Mouse (Mus musculus): Measurements from ENCODE around the gene 4931440F15Rik. TPM values are rescaled to one million over a fixed set of nuclear protein-coding genes. Genes with fewer than 3 reads are reported as not detected.
A peak's percentile ranks its signal among the peaks of the same experiment; 100 is the strongest.
"Not testable (repeated sequence)": the region's sequence is repeated elsewhere in the genome, so short reads cannot be mapped to it uniquely, and the experiment has no call there.

The 4931440F15Rik gene
- polyA plus RNA-seq (2012; rRNA removed): 0.03 and 0.08 TPM in 2 replicates

DNA sequence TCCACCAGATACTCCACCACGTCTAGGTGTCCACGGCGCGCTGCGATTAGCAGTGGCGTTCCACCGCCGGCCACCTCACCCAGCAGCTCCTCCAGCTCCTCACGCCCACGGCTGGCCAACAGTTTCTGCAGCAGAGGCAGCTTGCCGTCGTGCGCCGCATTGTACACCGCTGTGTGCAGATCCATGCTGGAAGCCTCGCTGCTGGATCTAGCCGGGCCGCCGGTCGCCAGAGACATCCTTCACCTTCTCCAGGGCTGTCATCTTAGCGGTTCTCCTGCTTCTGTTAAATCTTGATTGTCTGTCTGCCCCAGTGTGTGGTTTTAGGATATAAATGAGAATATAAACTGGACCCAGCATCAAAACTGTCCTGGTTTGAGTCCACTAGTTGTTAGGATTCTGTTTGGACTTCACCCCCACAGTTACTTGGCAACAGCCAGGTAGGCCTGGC lies at the start of gene 4931440F15Rik:
Gene 4931440F15Rik (minus strand): TSS at position 398 of the 448 bp plus-strand sequence.
- not testable (repeated sequence) for H3K4me1 ChIP-seq (ENCODE audit: control insufficient read depth, insufficient read depth, insufficient read length, low read length); H3K36me3 ChIP-seq (ENCODE audit: control insufficient read depth, insufficient read depth, low read length); H3K27me3 ChIP-seq (ENCODE audit: control insufficient read depth, insufficient read depth, low read length); H3K27ac ChIP-seq (ENCODE audit: insufficient read depth, low read depth, low read length)
- 29% methylated on average over 21 of the region's 21 CpGs for WGBS
- H3K4me3 ChIP-seq (ENCODE audit: low read depth, low read length): peak within 1 kb of the TSS; percentile 33; the same call in 1 of the 2 replicates

DNA sequence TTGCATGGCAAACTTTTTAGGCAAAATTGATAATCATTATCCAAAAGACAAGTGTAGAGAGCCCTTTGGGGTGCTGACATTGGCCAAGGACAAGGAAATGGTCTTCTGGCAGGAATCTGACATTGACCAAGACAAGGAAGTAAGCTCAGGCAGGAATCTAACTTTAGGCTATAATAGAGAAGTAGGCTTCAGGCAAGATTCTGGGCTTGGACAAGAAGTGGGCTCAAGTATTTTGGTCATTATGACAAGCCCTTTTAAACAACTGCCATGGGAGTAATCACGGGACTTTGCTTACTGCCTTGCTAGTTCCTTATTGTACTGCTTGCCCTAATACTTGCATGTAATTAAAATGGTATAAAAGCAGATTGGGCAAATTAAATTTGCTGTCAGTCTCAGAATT lies 49.3 kb upstream of the 4931440F15Rik start:
- 54% methylated on average over 1 of the region's 1 CpGs for WGBS
- not testable (repeated sequence) for H3K36me3 ChIP-seq (ENCODE audit: control insufficient read depth, insufficient read depth, low read length); H3K27me3 ChIP-seq (ENCODE audit: control insufficient read depth, insufficient read depth, low read length); H3K27ac ChIP-seq (ENCODE audit: insufficient read depth, low read depth, low read length); H3K4me1 ChIP-seq (ENCODE audit: control insufficient read depth, insufficient read depth, insufficient read length, low read length); H3K4me3 ChIP-seq (ENCODE audit: low read depth, low read length)

DNA sequence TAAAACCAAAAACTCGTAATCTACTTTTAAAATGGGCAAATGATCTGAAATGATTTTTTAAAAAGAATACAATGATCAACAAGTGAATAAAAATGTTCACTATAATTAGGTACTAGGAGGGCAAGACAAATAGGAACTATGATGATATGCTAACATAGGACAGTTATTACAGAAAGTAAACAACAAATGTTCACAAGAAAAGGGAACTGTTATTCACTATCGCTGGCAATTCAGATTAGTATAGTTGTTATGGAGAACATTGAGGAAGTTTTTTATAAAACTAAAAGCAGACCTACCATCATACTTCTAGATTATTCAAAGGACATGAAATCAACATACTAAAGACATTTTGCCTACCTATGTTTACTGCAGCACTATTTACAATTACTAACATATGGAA lies 44.7 kb upstream of the 4931440F15Rik start:
- Histone ChIP-seq H3K36me3 (ENCODE audit: control insufficient read depth, insufficient read depth, low read length) (no peaks in the 10 kb centered on the region), H3K27ac (ENCODE audit: insufficient read depth, low read depth, low read length) (no peak overlapping the region), H3K27me3 (ENCODE audit: control insufficient read depth, insufficient read depth, low read length) (no peaks in the 10 kb centered on the region), H3K4me3 (ENCODE audit: low read depth, low read length) (no peak overlapping the region), H3K4me1 (ENCODE audit: control insufficient read depth, insufficient read depth, insufficient read length, low read length) (no peaks in the 10 kb centered on the region)
- TF ChIP-seq CTCF (IDR thresholded peaks at IDR 0.05; ENCODE audit: extremely low read depth, insufficient read length, insufficient replicate concordance, low read depth, low read length) (no peak), POLR2A (IDR thresholded peaks at IDR 0.05; ENCODE audit: low read depth, low read length) (no peak)
- 88% methylated on average over 2 of the region's 2 CpGs for WGBS

DNA sequence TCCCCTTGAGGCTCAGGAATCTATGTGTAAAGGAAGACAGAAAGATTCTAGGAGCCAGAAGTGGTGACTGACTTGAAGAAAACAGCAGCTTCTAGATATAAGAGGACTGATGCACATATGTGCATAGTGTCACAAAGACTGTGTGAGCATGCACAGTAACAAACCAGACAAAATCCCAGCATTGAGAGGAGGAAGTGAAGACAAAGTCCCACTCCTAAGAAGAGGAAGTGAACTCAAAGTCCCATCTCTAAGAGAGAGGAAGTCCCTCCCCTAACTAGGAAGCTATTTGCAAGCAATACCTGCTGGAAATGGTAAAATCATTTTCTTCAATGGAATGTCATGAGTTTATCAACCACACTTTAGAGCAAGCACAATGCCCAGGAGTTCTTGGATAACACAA lies 38.8 kb upstream of the 4931440F15Rik start:
- TF ChIP-seq POLR2A (IDR thresholded peaks at IDR 0.05; ENCODE audit: low read depth, low read length) (no peak), CTCF (IDR thresholded peaks at IDR 0.05; ENCODE audit: extremely low read depth, insufficient read length, insufficient replicate concordance, low read depth, low read length) (no peak)
- no peaks in the 10 kb centered on the region for H3K27me3 ChIP-seq (ENCODE audit: control insufficient read depth, insufficient read depth, low read length)
- no peaks in the 10 kb centered on the region for H3K4me1 ChIP-seq (ENCODE audit: control insufficient read depth, insufficient read depth, insufficient read length, low read length)
- H3K27ac ChIP-seq (ENCODE audit: insufficient read depth, low read depth, low read length): no peak overlapping the region
- no peak overlapping the region for H3K4me3 ChIP-seq (ENCODE audit: low read depth, low read length)
- no peaks in the 10 kb centered on the region for H3K36me3 ChIP-seq (ENCODE audit: control insufficient read depth, insufficient read depth, low read length)

DNA sequence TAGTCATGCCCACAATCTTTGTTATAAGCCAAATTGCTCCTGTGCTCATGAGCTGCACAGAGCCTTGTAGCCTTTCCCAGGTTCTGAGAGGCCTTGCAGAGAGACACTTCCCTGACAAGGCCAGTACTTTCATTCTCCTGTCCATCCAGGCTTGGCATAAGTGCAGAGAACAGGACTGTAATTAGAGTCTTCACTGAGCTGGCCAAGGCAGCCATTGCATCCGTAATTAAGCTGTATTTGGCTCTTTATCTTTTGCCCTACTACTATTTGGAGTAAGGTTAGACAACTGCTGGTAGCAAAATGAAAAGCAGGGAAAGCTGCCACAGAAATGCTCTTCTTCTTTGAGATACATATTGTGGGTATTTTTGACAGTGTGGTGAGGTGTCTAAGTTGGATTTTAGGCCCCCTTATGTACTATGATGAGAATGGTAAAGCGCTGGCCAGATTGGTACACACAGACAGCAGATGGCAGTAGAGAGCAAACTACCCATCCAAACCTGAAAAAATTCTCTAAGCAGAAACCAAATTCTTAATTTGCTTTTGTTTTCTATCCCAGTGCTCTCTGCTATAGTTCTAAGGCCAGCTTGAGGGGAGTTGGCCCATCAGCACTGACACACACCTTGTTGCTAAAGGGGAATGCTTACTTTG lies 36.4 kb upstream of the 4931440F15Rik start:
- H3K4me3 ChIP-seq (ENCODE audit: low read depth, low read length): no peak overlapping the region
- TF ChIP-seq POLR2A (IDR thresholded peaks at IDR 0.05; ENCODE audit: low read depth, low read length) (no peak), CTCF (IDR thresholded peaks at IDR 0.05; ENCODE audit: extremely low read depth, insufficient read length, insufficient replicate concordance, low read depth, low read length) (no peak)
- H3K27me3 ChIP-seq (ENCODE audit: control insufficient read depth, insufficient read depth, low read length): no peaks in the 10 kb centered on the region

DNA sequence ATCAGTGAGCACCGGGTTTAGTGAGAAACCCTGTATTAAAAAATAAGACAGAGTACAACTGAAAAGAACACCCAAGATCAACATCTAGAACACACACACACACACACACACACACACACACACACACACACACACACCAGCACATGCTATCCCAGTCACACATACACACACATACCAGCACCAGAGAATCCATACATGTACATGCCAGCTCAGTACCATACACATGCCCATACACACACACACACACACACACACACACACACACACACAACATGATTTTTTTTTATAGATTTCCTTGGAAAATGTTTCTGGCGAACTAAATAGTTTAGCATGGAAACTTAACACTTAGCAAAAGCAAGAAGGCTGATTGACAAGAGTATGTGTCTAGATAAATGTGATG lies 35.6 kb upstream of the 4931440F15Rik start:
- Histone ChIP-seq H3K27ac (ENCODE audit: insufficient read depth, low read depth, low read length) (no peak overlapping the region), H3K36me3 (ENCODE audit: control insufficient read depth, insufficient read depth, low read length) (no peaks in the 10 kb centered on the region), H3K27me3 (ENCODE audit: control insufficient read depth, insufficient read depth, low read length) (no peaks in the 10 kb centered on the region), H3K4me1 (ENCODE audit: control insufficient read depth, insufficient read depth, insufficient read length, low read length) (no peaks in the 10 kb centered on the region), H3K4me3 (ENCODE audit: low read depth, low read length) (no peak overlapping the region)
- no peak for TF ChIP-seq CTCF (IDR thresholded peaks at IDR 0.05; ENCODE audit: extremely low read depth, insufficient read length, insufficient replicate concordance, low read depth, low read length)
- TF ChIP-seq POLR2A (IDR thresholded peaks at IDR 0.05; ENCODE audit: low read depth, low read length): no peak
- WGBS: 74% methylated on average over 2 of the region's 2 CpGs

More for the DNA sequence above, 36.4 kb upstream of the 4931440F15Rik start:
- WGBS: 47% methylated on average over 2 of the region's 2 CpGs
- Histone ChIP-seq H3K36me3 (ENCODE audit: control insufficient read depth, insufficient read depth, low read length) (no peaks in the 10 kb centered on the region), H3K4me1 (ENCODE audit: control insufficient read depth, insufficient read depth, insufficient read length, low read length) (no peaks in the 10 kb centered on the region), H3K27ac (ENCODE audit: insufficient read depth, low read depth, low read length) (no peak overlapping the region)

DNA sequence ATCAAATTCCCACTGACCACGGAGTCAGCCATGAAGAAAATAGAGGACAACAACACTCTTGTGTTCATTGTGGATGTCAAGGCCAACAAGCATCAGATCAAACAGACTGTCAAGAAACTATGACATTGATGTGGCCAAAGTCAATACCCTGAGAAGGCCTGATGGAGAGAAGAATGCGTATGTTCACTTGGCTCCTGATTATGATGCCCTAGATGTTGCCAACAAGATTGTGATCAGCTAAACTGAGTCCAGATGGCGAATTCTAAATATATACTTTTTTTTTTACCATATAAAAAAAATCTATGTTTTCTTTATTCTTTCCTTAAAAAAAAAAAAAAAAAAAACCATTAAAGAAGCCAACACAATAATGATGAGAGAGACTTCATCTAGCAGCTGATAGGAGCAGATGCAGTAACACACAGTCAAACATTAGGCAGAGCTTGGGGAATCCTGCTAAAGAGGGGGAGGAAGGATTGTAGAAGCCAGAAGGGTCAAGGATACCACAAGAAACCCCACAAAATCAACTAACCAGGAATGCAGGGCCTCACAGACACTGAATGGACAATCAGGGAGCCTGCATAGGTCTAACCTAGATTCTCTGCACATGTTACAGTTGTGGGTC lies 15.2 kb upstream of the 4931440F15Rik start:
- Histone ChIP-seq H3K4me1 (ENCODE audit: control insufficient read depth, insufficient read depth, insufficient read length, low read length) (peaks cover 3% of the 10 kb centered on the region; the same call in 1 of the 2 replicates), H3K4me3 (ENCODE audit: low read depth, low read length) (no peak overlapping the region), H3K36me3 (ENCODE audit: control insufficient read depth, insufficient read depth, low read length) (no peaks in the 10 kb centered on the region), H3K27me3 (ENCODE audit: control insufficient read depth, insufficient read depth, low read length) (no peaks in the 10 kb centered on the region), H3K27ac (ENCODE audit: insufficient read depth, low read depth, low read length) (no peak overlapping the region)
- TF ChIP-seq POLR2A (IDR thresholded peaks at IDR 0.05; ENCODE audit: low read depth, low read length): no peak
- no peak for TF ChIP-seq CTCF (IDR thresholded peaks at IDR 0.05; ENCODE audit: extremely low read depth, insufficient read length, insufficient replicate concordance, low read depth, low read length)
- 86% methylated on average over 3 of the region's 3 CpGs for WGBS
